Mouse (Mus musculus) midbrain, embryonic 14.5 days (tissue): Measurements from ENCODE around the gene Hist1h2bb. TPM values are rescaled to one million over a fixed set of nuclear protein-coding genes. Genes with fewer than 3 reads are reported as not detected.

Experiments
- ATAC-seq: fragments of 200-750 bp; cut with Nextera tagmentation; 2 replicates; pipeline ENCODE4 v1.8.0; 2017; ENCODE audit warnings: moderate number of reproducible peaks, moderate library complexity; ENCODE audit not compliant: low FRiP score, low TSS enrichment
- DNase-seq: peaks from one replicate; pipeline ENCODE4 v3.0.0-alpha.2; 2015
- H3K27ac ChIP-seq: fragments of 300-500 bp; sonication (generic); replicated peaks from 2 replicates; pipeline ENCODE4 v1.5.1; 2014; ENCODE audit warnings: mild to moderate bottlenecking, low read depth, low read length, moderate library complexity
- H3K27me3 ChIP-seq: fragments of 300-500 bp; sonication (generic); 2 replicates; pipeline ENCODE4 v1.6.1; 2014; ENCODE audit warnings: low read length, control low read depth, mixed read lengths; ENCODE audit not compliant: control insufficient read depth, insufficient read depth
- H3K36me3 ChIP-seq: fragments of 300-500 bp; sonication (generic); 2 replicates; pipeline ENCODE4 v1.6.1; 2014; ENCODE audit warnings: low read length, control low read depth; ENCODE audit not compliant: control insufficient read depth, insufficient read depth
- H3K4me1 ChIP-seq: fragments of 300-500 bp; sonication (generic); 2 replicates; pipeline ENCODE4 v1.6.1; 2014; ENCODE audit warnings: mild to moderate bottlenecking, antibody characterized with exemption, low read length, control low read depth; ENCODE audit not compliant: control insufficient read depth, insufficient read depth
- H3K4me2 ChIP-seq: fragments of 300-500 bp; sonication (generic); 2 replicates; pipeline ENCODE4 v1.6.1; 2014; ENCODE audit warnings: mild to moderate bottlenecking, low read length, moderate library complexity
- H3K4me3 ChIP-seq: fragments of 300-500 bp; sonication (generic); replicated peaks from 2 replicates; pipeline ENCODE4 v1.5.1; 2014; ENCODE audit warnings: low read depth, low read length
- H3K9ac ChIP-seq: fragments of 300-500 bp; sonication (generic); replicated peaks from 2 replicates; pipeline ENCODE4 v1.6.1; 2014; ENCODE audit warnings: mild to moderate bottlenecking, low read length, moderate library complexity
- H3K9me3 ChIP-seq: fragments of 300-500 bp; sonication (generic); 2 replicates; pipeline ENCODE4 v1.6.1; 2016; ENCODE audit warnings: low read length, control low read depth, mixed read lengths; ENCODE audit not compliant: control insufficient read depth
- WGBS: fragments of 180-500 bp; shearing (Covaris S2); extraction: QIAGEN DNeasy Blood & Tissue Kit; methylation state at CpG from one replicate; pipeline ENCODE4 v1.1.7; 2014; 5-methylcytosine and 5-hydroxymethylcytosine counted together
- polyA plus RNA-seq: library from polyadenylated mRNA; unstranded; fragments of >200 nt; fragmentation: Nextera tagmentation; extraction: Ambion mirVana; gene quantifications from 2 replicates; pipeline ENCODE4 v1.2.1, GENCODE M21; 2014

Hist1h2bb gene
- polyA plus RNA-seq, 1 experiment from 2014 or later: 0.51 TPM

DNA sequence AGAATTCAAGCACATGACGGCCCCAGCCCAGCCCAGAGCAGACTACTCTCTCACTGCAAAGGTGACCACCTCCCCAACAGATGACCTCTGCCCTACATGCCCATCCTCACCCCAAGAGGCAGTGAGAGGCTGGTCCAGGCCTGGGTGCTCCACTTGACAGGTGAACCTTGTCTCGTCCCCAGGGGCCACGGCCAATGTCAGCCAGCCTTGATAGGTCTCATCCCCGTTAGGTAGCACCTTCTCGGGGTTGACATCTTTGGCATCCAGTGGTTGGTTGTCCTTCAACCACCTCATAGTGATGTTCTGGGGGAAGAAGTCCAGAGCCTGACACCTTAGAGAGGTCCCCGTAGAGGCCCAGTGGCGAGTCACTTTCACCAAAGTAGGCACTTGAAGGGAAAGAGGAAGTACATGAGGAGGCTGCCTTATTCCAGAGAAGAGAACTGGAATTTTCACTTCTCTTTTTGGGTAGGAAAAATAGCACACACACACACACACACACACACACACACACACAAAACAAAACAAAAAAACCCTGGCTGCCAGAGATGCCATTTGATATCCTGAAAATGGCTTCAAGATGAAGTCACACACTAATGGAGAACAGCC is 40.7 kb upstream of the Hist1h2bb start:
- ATAC-seq (no peak), DNase-seq (no peak)
- H3K9ac ChIP-seq: no peak overlapping the region
- H3K4me1 ChIP-seq: no peaks in the 10 kb centered on the region
- H3K4me3 ChIP-seq: no peak overlapping the region
- 94% methylated on average over 7 of the region's 7 CpGs for WGBS
- H3K36me3 ChIP-seq: no peaks in the 10 kb centered on the region
- H3K9me3 ChIP-seq: no peaks in the 10 kb centered on the region
- H3K27me3 ChIP-seq: no peaks in the 10 kb centered on the region
- H3K4me2 ChIP-seq: no peak overlapping the region
- H3K27ac ChIP-seq: no peak overlapping the region

DNA sequence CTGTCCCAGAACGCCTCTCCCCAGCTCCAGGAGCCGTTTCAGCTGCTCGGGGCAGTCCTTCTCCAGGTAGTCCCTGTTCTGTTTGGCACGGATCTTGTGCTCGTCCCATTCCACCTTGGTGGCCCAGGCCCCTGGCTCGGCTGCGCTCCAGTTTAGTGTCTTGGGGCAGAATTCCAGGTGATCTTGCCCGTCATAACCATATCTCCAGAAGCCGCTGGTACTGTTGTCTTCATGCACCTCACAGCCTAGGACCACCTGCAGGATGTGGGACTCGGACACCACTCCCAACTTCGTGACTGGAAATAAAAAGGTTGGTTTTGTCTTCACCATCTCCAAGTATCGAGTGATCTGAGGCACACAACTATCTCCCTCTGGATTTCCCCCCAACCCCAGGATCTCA is 39.8 kb upstream of the Hist1h2bb start:
- Histone ChIP-seq H3K27ac (no peak overlapping the region), H3K36me3 (no peaks in the 10 kb centered on the region), H3K9me3 (no peaks in the 10 kb centered on the region), H3K9ac (no peak overlapping the region), H3K4me3 (no peak overlapping the region), H3K4me1 (no peaks in the 10 kb centered on the region), H3K4me2 (no peak overlapping the region), H3K27me3 (no peaks in the 10 kb centered on the region)
- DNase-seq (no peak), ATAC-seq (no peak)
- 93% methylated on average over 12 of the region's 12 CpGs for WGBS

DNA sequence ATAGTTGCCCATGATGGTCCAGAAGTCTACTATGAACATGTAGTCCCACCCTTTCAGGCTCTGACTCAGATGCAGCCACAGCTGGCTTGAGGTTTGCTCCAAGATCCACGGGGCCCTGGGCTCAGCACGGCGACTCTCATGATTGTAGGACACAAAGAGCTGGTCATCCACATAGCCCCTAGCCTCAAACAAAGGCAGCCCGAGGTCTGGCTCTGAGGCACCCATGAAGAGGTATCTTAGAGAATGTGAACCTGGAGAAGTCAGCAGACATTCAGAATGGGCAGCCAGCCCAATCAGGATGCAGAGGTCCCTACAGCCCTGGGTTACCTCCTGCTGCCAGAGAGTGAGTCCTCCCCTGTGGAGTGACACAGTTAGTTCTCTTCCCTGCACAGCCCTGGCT is 38.5 kb upstream of the Hist1h2bb start:
- H3K9me3 ChIP-seq: no peaks in the 10 kb centered on the region
- ATAC-seq (no peak), DNase-seq (no peak)
- H3K9ac ChIP-seq: no peak overlapping the region
- H3K4me2 ChIP-seq: no peak overlapping the region
- no peak overlapping the region for H3K4me3 ChIP-seq
- H3K27ac ChIP-seq: no peak overlapping the region
- 84% methylated on average over 4 of the region's 4 CpGs for WGBS
- H3K4me1 ChIP-seq: no peaks in the 10 kb centered on the region
- no peaks in the 10 kb centered on the region for H3K36me3 ChIP-seq
- no peaks in the 10 kb centered on the region for H3K27me3 ChIP-seq

DNA sequence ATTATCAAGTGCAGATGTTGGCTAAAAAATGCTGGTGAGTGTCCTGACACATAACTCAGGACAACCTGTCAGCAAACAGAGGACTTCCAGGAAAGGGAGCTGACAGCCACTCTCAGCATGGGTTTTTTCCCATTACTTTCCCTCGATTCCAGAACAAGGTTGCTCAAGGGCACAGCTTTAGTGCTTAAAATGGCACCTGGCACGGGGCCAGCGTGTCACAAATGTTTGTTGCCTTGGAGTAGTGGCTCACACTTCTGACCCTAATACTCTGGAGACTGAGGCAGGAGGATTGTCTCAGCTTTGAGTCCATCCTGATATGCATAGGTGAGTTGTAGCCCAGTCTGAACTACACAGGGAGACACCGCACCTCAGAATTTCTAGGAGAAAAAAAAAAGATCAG is 37.9 kb upstream of the Hist1h2bb start:
- ATAC-seq (no peak), DNase-seq (no peak)
- WGBS: 81% methylated on average over 4 of the region's 4 CpGs
- Histone ChIP-seq H3K27me3 (no peaks in the 10 kb centered on the region), H3K9me3 (no peaks in the 10 kb centered on the region), H3K4me1 (no peaks in the 10 kb centered on the region), H3K9ac (no peak overlapping the region), H3K36me3 (no peaks in the 10 kb centered on the region), H3K4me3 (no peak overlapping the region), H3K4me2 (no peak overlapping the region), H3K27ac (no peak overlapping the region)

DNA sequence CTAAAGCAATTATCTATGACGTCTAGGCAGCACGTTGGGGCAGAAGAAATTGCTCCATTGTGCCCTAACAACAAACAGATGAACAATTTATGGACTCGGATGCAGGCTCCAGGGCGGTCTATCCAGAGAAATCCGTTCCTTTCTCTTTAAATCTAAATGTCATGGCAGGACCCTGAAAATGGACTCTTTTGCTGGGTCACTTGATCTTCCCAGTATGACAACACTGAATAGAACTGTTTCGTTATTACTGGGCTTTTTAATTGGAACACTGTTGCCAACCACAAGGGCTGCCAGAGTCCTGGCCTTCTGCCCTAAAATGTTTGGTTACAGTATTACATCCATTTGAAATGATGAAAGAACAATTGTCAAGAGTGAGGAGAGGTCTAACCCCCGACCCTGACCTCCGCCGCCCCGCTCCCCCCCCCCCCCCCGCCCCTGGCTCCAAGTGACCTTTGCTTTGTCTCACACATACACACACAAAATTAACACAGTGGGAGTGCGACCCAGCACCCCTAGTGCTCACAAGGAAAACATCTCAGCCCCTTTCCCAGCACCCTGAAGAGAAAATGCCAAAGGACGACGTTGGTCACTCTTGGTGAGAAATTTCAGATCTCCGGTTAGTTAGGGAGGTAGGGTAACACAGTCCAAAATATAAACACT is 36.7 kb upstream of the Hist1h2bb start:
- DNase-seq: no peak
- 26% methylated on average over 15 of the region's 15 CpGs for WGBS
- Histone ChIP-seq H3K27me3 (no peaks in the 10 kb centered on the region), H3K4me3 (peak overlapping the region; percentile 23), H3K4me2 (peak overlapping the region; percentile 54), H3K9me3 (no peaks in the 10 kb centered on the region), H3K36me3 (no peaks in the 10 kb centered on the region), H3K9ac (0 out of 2 replicates have a peak overlapping the region, but pooled peaks have one; percentile 44), H3K4me1 (no peaks in the 10 kb centered on the region), H3K27ac (no peak overlapping the region)
- no peak for ATAC-seq

DNA sequence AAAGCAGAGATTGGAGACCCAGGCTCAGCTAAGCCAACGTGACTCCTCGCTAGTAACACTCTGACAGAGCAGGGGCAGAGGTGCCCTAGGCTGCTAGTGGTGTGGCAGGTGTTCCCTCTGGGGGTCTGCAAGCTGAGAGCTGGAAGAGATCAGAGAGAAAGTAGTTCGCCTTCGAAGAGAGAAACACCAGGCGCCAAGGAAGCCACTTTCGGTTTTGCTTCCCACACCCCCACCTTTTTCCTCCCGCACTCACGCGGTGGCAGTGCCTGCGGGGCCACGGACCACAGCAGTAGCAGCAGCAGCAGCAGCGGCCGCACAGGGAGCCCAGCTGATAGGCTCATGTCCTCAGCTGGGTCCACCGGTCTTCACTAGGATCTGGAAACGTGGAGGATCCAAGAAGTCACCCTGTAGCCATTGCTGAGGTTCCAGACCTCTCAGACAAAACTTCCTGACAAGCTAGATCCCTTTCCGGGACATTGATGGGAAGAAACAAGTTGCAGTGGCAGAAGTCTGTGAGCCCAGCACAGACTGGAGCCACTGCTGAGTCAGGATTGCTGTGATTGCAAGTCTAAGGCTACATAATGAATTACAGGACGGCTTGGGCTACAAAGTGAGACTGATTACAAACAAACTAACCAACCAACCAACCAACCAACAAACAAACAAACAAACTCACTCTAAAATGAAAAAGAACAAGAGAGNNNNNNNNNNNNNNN is 36.0 kb upstream of the Hist1h2bb start, which contains the start of gene Hfe:
Gene Hfe, minus strand, starts transcription at position 481 of the 716 bp plus-strand sequence.
- DNase-seq: peak; percentile 50
- Histone ChIP-seq H3K9ac (peak within 1 kb of the TSS; percentile 44; the same call in 1 of the 2 replicates), H3K27me3 (no peaks in the 10 kb centered on the region), H3K36me3 (no peaks in the 10 kb centered on the region), H3K4me1 (no peaks in the 10 kb centered on the region), H3K4me2 (peak within 1 kb of the TSS; percentile 54), H3K27ac (no peak within 1 kb of the TSS), H3K4me3 (peak within 1 kb of the TSS; percentile 23), H3K9me3 (no peaks in the 10 kb centered on the region)
- ATAC-seq: peak; percentile 63; the same call in 1 of the 2 replicates
- WGBS: 6% methylated on average over 17 of the region's 17 CpGs

DNA sequence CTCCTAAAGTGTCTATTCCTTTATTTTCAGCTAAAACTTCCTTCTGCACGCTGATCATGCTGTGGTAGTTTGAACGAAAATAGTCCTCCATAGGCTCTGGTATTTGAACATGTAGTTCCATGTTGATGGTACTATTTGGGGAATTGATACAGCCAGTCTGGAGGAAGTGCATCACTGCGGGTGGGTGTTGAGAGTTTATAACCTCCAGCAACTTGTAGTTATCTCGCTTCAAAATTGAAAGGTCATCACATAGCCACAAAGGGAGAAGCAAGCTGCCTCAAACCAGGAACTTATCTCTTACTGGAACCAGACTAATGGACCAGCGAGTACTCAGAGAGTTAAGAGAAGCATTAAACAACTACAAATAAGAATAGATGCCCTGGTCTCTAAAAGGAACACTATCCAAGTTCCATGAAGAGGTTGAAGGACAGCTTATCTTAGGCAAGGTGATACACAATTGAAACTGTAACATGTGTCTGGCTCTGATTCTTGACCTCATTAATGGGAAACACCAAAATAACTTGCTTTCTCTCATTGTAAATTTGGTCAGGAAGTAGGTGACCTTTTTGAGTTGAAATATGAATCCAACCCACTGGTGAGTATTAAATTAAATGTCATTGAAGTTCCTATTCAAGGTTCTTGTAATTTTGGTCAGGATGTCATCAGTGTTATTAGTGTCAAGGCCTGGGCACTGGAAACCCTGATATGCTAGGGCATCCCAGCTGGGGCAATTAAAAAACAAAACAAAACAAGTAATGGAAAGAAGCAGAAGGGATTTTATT is 30.1 kb upstream of the Hist1h2bb start:
- WGBS: 86% methylated on average over 5 of the region's 5 CpGs
- no peak for ATAC-seq

DNA sequence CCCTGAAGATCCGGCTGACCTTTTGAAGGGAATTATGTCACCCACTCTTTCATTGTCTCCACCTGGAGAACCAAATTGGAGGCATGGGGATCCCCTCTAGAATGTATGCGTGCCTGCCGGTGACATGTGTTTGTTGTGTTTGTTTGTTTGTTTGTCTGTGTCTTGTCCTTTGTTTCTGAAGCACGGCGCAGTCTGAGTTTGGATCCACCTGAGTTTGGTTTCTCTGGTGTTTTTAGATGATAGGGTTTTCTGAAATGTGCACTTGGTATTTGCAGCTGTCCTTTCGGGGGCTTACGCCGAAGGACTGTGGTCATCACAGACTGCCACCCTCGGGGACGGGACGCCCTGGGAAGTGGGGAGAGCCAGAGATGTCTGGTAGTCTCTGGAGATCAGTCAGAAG is 29.4 kb upstream of the Hist1h2bb start:
- 63% methylated on average over 11 of the region's 11 CpGs for WGBS

More for the DNA sequence above, 30.1 kb upstream of the Hist1h2bb start:
- Histone ChIP-seq H3K9me3 (no peaks in the 10 kb centered on the region), H3K4me3 (no peak overlapping the region), H3K4me2 (no peak overlapping the region), H3K27me3 (no peaks in the 10 kb centered on the region), H3K4me1 (no peaks in the 10 kb centered on the region), H3K27ac (no peak overlapping the region), H3K36me3 (no peaks in the 10 kb centered on the region), H3K9ac (no peak overlapping the region)
- DNase-seq: no peak

More for the DNA sequence above, 29.4 kb upstream of the Hist1h2bb start:
- DNase-seq (no peak), ATAC-seq (no peak)
- no peak overlapping the region for H3K9ac ChIP-seq
- no peak overlapping the region for H3K4me2 ChIP-seq
- H3K4me3 ChIP-seq: no peak overlapping the region
- H3K27ac ChIP-seq: no peak overlapping the region
- no peaks in the 10 kb centered on the region for H3K36me3 ChIP-seq
- H3K4me1 ChIP-seq: no peaks in the 10 kb centered on the region
- H3K27me3 ChIP-seq: no peaks in the 10 kb centered on the region
- H3K9me3 ChIP-seq: no peaks in the 10 kb centered on the region
